Mouse (Mus musculus): ENCODE measurements at regions not wholly inside any gene's neighbourhood (a gene's known extent, or its start where the extent isn't known, plus 50 kb on each side); places are given as distances from the start of the nearest gene placed in this dataset.

GRCm38 (mm10) chr4:127771966-127772500, 198.7 kb downstream of the CK137956 start:
- Histone ChIP-seq H3K27me3 (ENCODE audit: control insufficient read depth, insufficient read depth, insufficient read length) (no peaks in the 10 kb centered on the region), H3ac (ENCODE audit: control insufficient read depth, insufficient read length) (no peak overlapping the region), H3K4me3 (no peak overlapping the region), H3K36me3 (ENCODE audit: control insufficient read depth, insufficient read depth) (no peaks in the 10 kb centered on the region), H3K79me2 (ENCODE audit: control insufficient read depth, insufficient read depth) (no peaks in the 10 kb centered on the region), H3K4me2 (ENCODE audit: low read depth) (no peak overlapping the region)
- TF ChIP-seq REST (IDR thresholded peaks at IDR 0.05; ENCODE audit: insufficient read depth, insufficient read length), result no peak
- no peak for TF ChIP-seq POLR2AphosphoS2 (IDR thresholded peaks at IDR 0.05; ENCODE audit: insufficient read length, low read depth)
- TF ChIP-seq MYOD1 (IDR thresholded peaks at IDR 0.05; ENCODE audit: control insufficient read depth in 1 of 3, insufficient read length in 2 of 3, low read depth in 2 of 3), result no peak
- no peak for TF ChIP-seq USF1 (IDR thresholded peaks at IDR 0.05; ENCODE audit: low read depth)
- no peak for TF ChIP-seq MAX (IDR thresholded peaks at IDR 0.05; ENCODE audit: low read depth)
- no peak for TF ChIP-seq E2F4 (IDR thresholded peaks at IDR 0.05; ENCODE audit: insufficient read depth)
- no peak for TF ChIP-seq CEBPB (IDR thresholded peaks at IDR 0.05; ENCODE audit: insufficient read depth, poor library complexity, severe bottlenecking)
- no peak for TF ChIP-seq TCF3 (IDR thresholded peaks at IDR 0.05; ENCODE audit: insufficient read length, low read depth)
- no peak for TF ChIP-seq POLR2A (IDR thresholded peaks at IDR 0.05; ENCODE audit: insufficient read length, low read depth)
- no peak for TF ChIP-seq MYOG (IDR thresholded peaks at IDR 0.05; ENCODE audit: control insufficient read depth in 1 of 3, insufficient read depth in 1 of 3, insufficient read length in 2 of 3, low read depth in 2 of 3)
- TF ChIP-seq SRF (IDR thresholded peaks at IDR 0.05; ENCODE audit: control insufficient read depth, insufficient read length, low read depth), result no peak
- TF ChIP-seq TCF12 (IDR thresholded peaks at IDR 0.05; ENCODE audit: insufficient read depth, poor library complexity, severe bottlenecking), result no peak

GRCm38 (mm10) chr4:127763736-127764135, 207.0 kb downstream of the CK137956 start:
- no peaks in the 10 kb centered on the region for H3K36me3 ChIP-seq (ENCODE audit: control insufficient read depth, insufficient read depth)
- no peaks in the 10 kb centered on the region for H3K27me3 ChIP-seq (ENCODE audit: control insufficient read depth, insufficient read depth, insufficient read length)
- H3K4me3 ChIP-seq, result no peak overlapping the region
- no peaks in the 10 kb centered on the region for H3K79me2 ChIP-seq (ENCODE audit: control insufficient read depth, insufficient read depth)
- H3ac ChIP-seq (ENCODE audit: control insufficient read depth, insufficient read length), result no peak overlapping the region
- TF ChIP-seq TCF3 (IDR thresholded peaks at IDR 0.05; ENCODE audit: insufficient read length, low read depth) (no peak), MYOG (IDR thresholded peaks at IDR 0.05; ENCODE audit: control insufficient read depth in 1 of 3, insufficient read depth in 1 of 3, insufficient read length in 2 of 3, low read depth in 2 of 3) (no peak), SRF (IDR thresholded peaks at IDR 0.05; ENCODE audit: control insufficient read depth, insufficient read length, low read depth) (no peak), MAX (IDR thresholded peaks at IDR 0.05; ENCODE audit: low read depth) (no peak), REST (IDR thresholded peaks at IDR 0.05; ENCODE audit: insufficient read depth, insufficient read length) (no peak)
- no peak overlapping the region for H3K4me2 ChIP-seq (ENCODE audit: low read depth)

GRCm38 (mm10) chr4:127758961-127759360, 211.8 kb downstream of the CK137956 start:
- no peaks in the 10 kb centered on the region for H3K27me3 ChIP-seq (ENCODE audit: control insufficient read depth, insufficient read depth, insufficient read length)
- H3K79me2 ChIP-seq (ENCODE audit: control insufficient read depth, insufficient read depth), result no peaks in the 10 kb centered on the region
- no peaks in the 10 kb centered on the region for H3K36me3 ChIP-seq (ENCODE audit: control insufficient read depth, insufficient read depth)
- H3K4me2 ChIP-seq (ENCODE audit: low read depth), result no peak overlapping the region
- H3ac ChIP-seq (ENCODE audit: control insufficient read depth, insufficient read length), result no peak overlapping the region
- no peak overlapping the region for H3K4me3 ChIP-seq
- TF ChIP-seq POLR2A (IDR thresholded peaks at IDR 0.05; ENCODE audit: insufficient read length, low read depth) (no peak), MYOD1 (IDR thresholded peaks at IDR 0.05; ENCODE audit: control insufficient read depth in 1 of 3, insufficient read length in 2 of 3, low read depth in 2 of 3) (no peak), SRF (IDR thresholded peaks at IDR 0.05; ENCODE audit: control insufficient read depth, insufficient read length, low read depth) (no peak), REST (IDR thresholded peaks at IDR 0.05; ENCODE audit: insufficient read depth, insufficient read length) (no peak), E2F4 (IDR thresholded peaks at IDR 0.05; ENCODE audit: insufficient read depth) (no peak), TCF12 (IDR thresholded peaks at IDR 0.05; ENCODE audit: insufficient read depth, poor library complexity, severe bottlenecking) (no peak), USF1 (IDR thresholded peaks at IDR 0.05; ENCODE audit: low read depth) (no peak), POLR2AphosphoS2 (IDR thresholded peaks at IDR 0.05; ENCODE audit: insufficient read length, low read depth) (no peak), MAX (IDR thresholded peaks at IDR 0.05; ENCODE audit: low read depth) (no peak), CEBPB (IDR thresholded peaks at IDR 0.05; ENCODE audit: insufficient read depth, poor library complexity, severe bottlenecking) (no peak), MYOG (IDR thresholded peaks at IDR 0.05; ENCODE audit: control insufficient read depth in 1 of 3, insufficient read depth in 1 of 3, insufficient read length in 2 of 3, low read depth in 2 of 3) (no peak), TCF3 (IDR thresholded peaks at IDR 0.05; ENCODE audit: insufficient read length, low read depth) (no peak)

GRCm38 (mm10) chr4:127756238-127756637, 214.5 kb downstream of the CK137956 start:
- no peaks in the 10 kb centered on the region for H3K36me3 ChIP-seq (ENCODE audit: control insufficient read depth, insufficient read depth)
- no peaks in the 10 kb centered on the region for H3K27me3 ChIP-seq (ENCODE audit: control insufficient read depth, insufficient read depth, insufficient read length)
- H3ac ChIP-seq (ENCODE audit: control insufficient read depth, insufficient read length), result no peak overlapping the region
- no peak overlapping the region for H3K4me2 ChIP-seq (ENCODE audit: low read depth)
- TF ChIP-seq POLR2A (IDR thresholded peaks at IDR 0.05; ENCODE audit: insufficient read length, low read depth), result no peak
- TF ChIP-seq TCF3 (IDR thresholded peaks at IDR 0.05; ENCODE audit: insufficient read length, low read depth), result no peak
- no peak for TF ChIP-seq POLR2AphosphoS2 (IDR thresholded peaks at IDR 0.05; ENCODE audit: insufficient read length, low read depth)
- TF ChIP-seq TCF12 (IDR thresholded peaks at IDR 0.05; ENCODE audit: insufficient read depth, poor library complexity, severe bottlenecking), result no peak
- TF ChIP-seq MYOD1 (IDR thresholded peaks at IDR 0.05; ENCODE audit: control insufficient read depth in 1 of 3, insufficient read length in 2 of 3, low read depth in 2 of 3), result no peak
- TF ChIP-seq E2F4 (IDR thresholded peaks at IDR 0.05; ENCODE audit: insufficient read depth), result no peak
- no peak for TF ChIP-seq USF1 (IDR thresholded peaks at IDR 0.05; ENCODE audit: low read depth)
- TF ChIP-seq REST (IDR thresholded peaks at IDR 0.05; ENCODE audit: insufficient read depth, insufficient read length), result no peak
- TF ChIP-seq MYOG (IDR thresholded peaks at IDR 0.05; ENCODE audit: control insufficient read depth in 1 of 3, insufficient read depth in 1 of 3, insufficient read length in 2 of 3, low read depth in 2 of 3), result no peak
- TF ChIP-seq SRF (IDR thresholded peaks at IDR 0.05; ENCODE audit: control insufficient read depth, insufficient read length, low read depth), result no peak
- no peak for TF ChIP-seq CEBPB (IDR thresholded peaks at IDR 0.05; ENCODE audit: insufficient read depth, poor library complexity, severe bottlenecking)
- no peak for TF ChIP-seq MAX (IDR thresholded peaks at IDR 0.05; ENCODE audit: low read depth)
- H3K4me3 ChIP-seq, result no peak overlapping the region
- no peaks in the 10 kb centered on the region for H3K79me2 ChIP-seq (ENCODE audit: control insufficient read depth, insufficient read depth)

Data from myocyte (in vitro differentiated cells).